Mouse (Mus musculus): ENCODE measurements around the gene Cdk17. TPM values are rescaled to one million over a fixed set of nuclear protein-coding genes. Genes with fewer than 3 reads are reported as not detected.

Cdk17 gene
- polyA plus RNA-seq, 1 experiment from 2014 or later: 45.7 TPM

- Histone ChIP-seq H3K9ac (no peak overlapping the region), H3K4me3 (no peak overlapping the region), H3K27me3 (no peaks in the 10 kb centered on the region), H3K36me3 (peaks cover 26% of the 10 kb centered on the region), H3K9me3 (no peaks in the 10 kb centered on the region), H3K27ac (replicated peaks) (no peak overlapping the region), H3K4me1 (replicated peaks) (no peaks in the 10 kb centered on the region), H3K4me2 (no peak overlapping the region)
- no peak for ATAC-seq (ENCODE audit: low FRiP score, low read depth)
- 88% methylated on average over 10 of the region's 10 CpGs for WGBS
Measured at GRCm38 (mm10) chr10:93244209-93244705, 83.6 kb downstream of the Cdk17 start.

GRCm38 (mm10) chr10:93246185-93246920, 85.7 kb downstream of the Cdk17 start:
- 99% methylated on average over 7 of the region's 7 CpGs for WGBS
- no peak overlapping the region for H3K4me2 ChIP-seq
- H3K4me1 ChIP-seq (replicated peaks): peaks cover 8% of the 10 kb centered on the region
- no peak overlapping the region for H3K4me3 ChIP-seq
- no peak overlapping the region for H3K9ac ChIP-seq
- no peaks in the 10 kb centered on the region for H3K9me3 ChIP-seq
- no peak for ATAC-seq (ENCODE audit: low FRiP score, low read depth)
- no peak overlapping the region for H3K27ac ChIP-seq (replicated peaks)
- peaks cover 14% of the 10 kb centered on the region for H3K36me3 ChIP-seq
- no peaks in the 10 kb centered on the region for H3K27me3 ChIP-seq

DNA sequence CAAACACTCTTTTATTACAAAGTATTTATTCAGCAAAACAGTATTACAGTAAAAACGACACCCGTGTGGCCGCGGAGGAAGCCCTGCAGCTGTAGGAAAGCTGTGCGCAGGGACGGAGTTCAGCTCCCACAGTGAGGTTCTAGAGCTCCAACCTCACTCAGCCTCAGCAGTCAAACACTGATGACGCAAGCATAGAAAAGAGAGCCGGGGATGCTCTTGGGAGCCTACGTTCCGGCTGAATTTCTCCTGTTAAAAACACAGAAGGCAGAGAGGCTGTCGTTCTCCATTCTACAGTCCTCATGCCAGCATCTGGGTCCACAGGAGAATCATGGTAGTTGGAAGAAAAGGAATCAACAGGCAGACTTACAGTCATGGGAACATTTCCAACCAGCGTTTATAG, 86.7 kb downstream of the Cdk17 start:
- ATAC-seq (ENCODE audit: low FRiP score, low read depth): no peak
- Histone ChIP-seq H3K36me3 (peaks cover 7% of the 10 kb centered on the region; the same call in 1 of the 2 replicates), H3K4me3 (no peak overlapping the region), H3K9me3 (no peaks in the 10 kb centered on the region), H3K27ac (replicated peaks) (no peak overlapping the region), H3K9ac (no peak overlapping the region), H3K4me1 (replicated peaks) (peaks cover 8% of the 10 kb centered on the region), H3K4me2 (no peak overlapping the region), H3K27me3 (no peaks in the 10 kb centered on the region)
- 80% methylated on average over 12 of the region's 12 CpGs for WGBS

GRCm38 (mm10) chr10:93247902-93248301, 87.2 kb downstream of the Cdk17 start:
- H3K9me3 ChIP-seq: no peaks in the 10 kb centered on the region
- H3K4me2 ChIP-seq: no peak overlapping the region
- H3K27me3 ChIP-seq: no peaks in the 10 kb centered on the region
- no peak for ATAC-seq (ENCODE audit: low FRiP score, low read depth)
- no peak overlapping the region for H3K4me3 ChIP-seq
- no peak overlapping the region for H3K27ac ChIP-seq (replicated peaks)
- H3K9ac ChIP-seq: no peak overlapping the region
- peaks cover 7% of the 10 kb centered on the region; the same call in 1 of the 2 replicates for H3K36me3 ChIP-seq
- peaks cover 8% of the 10 kb centered on the region for H3K4me1 ChIP-seq (replicated peaks)
- WGBS: 51% methylated on average over 6 of the region's 6 CpGs

GRCm38 (mm10) chr10:93248416-93248815, 87.7 kb downstream of the Cdk17 start:
- Histone ChIP-seq H3K36me3 (peaks cover 7% of the 10 kb centered on the region; the same call in 1 of the 2 replicates), H3K4me1 (replicated peaks) (peaks cover 8% of the 10 kb centered on the region), H3K4me3 (no peak overlapping the region), H3K27ac (replicated peaks) (no peak overlapping the region), H3K27me3 (no peaks in the 10 kb centered on the region), H3K9me3 (no peaks in the 10 kb centered on the region), H3K4me2 (no peak overlapping the region), H3K9ac (no peak overlapping the region)
- 70% methylated on average over 8 of the region's 8 CpGs for WGBS
- no peak for ATAC-seq (ENCODE audit: low FRiP score, low read depth)

GRCm38 (mm10) chr10:93249901-93250300, 89.2 kb downstream of the Cdk17 start:
- Histone ChIP-seq H3K9ac (no peak overlapping the region), H3K36me3 (peaks cover 7% of the 10 kb centered on the region; the same call in 1 of the 2 replicates), H3K27ac (replicated peaks) (no peak overlapping the region), H3K27me3 (no peaks in the 10 kb centered on the region), H3K4me1 (replicated peaks) (peaks cover 13% of the 10 kb centered on the region), H3K4me3 (no peak overlapping the region), H3K4me2 (no peak overlapping the region), H3K9me3 (no peaks in the 10 kb centered on the region)
- 58% methylated on average over 7 of the region's 7 CpGs for WGBS
- 0 out of 2 replicates have a peak, but pooled peaks have one; percentile 12 for ATAC-seq (ENCODE audit: low FRiP score, low read depth)

GRCm38 (mm10) chr10:93250436-93251317, 90.0 kb downstream of the Cdk17 start:
- peaks cover 7% of the 10 kb centered on the region; the same call in 1 of the 2 replicates for H3K36me3 ChIP-seq
- H3K4me1 ChIP-seq (replicated peaks): peaks cover 21% of the 10 kb centered on the region
- H3K9me3 ChIP-seq: no peaks in the 10 kb centered on the region
- no peak overlapping the region for H3K4me3 ChIP-seq
- H3K9ac ChIP-seq: no peak overlapping the region
- no peak overlapping the region for H3K4me2 ChIP-seq
- no peak for ATAC-seq (ENCODE audit: low FRiP score, low read depth)
- WGBS: 76% methylated on average over 24 of the region's 24 CpGs
- 0 out of 2 replicates have a peak overlapping the region, but pooled peaks have one; percentile 25 for H3K27ac ChIP-seq (replicated peaks)
- no peaks in the 10 kb centered on the region for H3K27me3 ChIP-seq

DNA sequence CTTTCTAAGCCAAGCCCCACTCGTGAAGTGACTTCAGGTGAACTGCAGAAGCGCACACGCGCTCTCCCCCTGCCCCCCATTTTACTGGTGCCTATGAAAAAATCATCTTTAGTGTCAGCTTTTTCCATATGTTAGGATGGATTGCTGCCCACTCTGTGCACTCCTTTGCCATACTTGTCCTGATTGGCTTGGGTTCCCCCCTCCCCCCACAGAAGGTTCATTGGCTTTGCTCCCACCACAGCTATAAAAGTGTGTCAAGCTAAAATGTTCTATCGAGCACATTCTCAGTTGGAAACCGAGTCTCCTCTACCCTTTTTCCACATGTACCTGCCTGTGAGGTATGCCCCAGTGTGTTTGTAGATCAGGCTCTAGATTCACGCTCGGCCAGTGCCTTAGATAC, 90.8 kb downstream of the Cdk17 start:
- no peak overlapping the region for H3K4me3 ChIP-seq
- H3K27me3 ChIP-seq: no peaks in the 10 kb centered on the region
- no peak overlapping the region for H3K27ac ChIP-seq (replicated peaks)
- no peak overlapping the region for H3K4me2 ChIP-seq
- H3K4me1 ChIP-seq (replicated peaks): peaks cover 25% of the 10 kb centered on the region
- ATAC-seq (ENCODE audit: low FRiP score, low read depth): no peak
- no peak overlapping the region for H3K9ac ChIP-seq
- H3K9me3 ChIP-seq: no peaks in the 10 kb centered on the region
- H3K36me3 ChIP-seq: peaks cover 7% of the 10 kb centered on the region; the same call in 1 of the 2 replicates
- WGBS: 90% methylated on average over 8 of the region's 8 CpGs

DNA sequence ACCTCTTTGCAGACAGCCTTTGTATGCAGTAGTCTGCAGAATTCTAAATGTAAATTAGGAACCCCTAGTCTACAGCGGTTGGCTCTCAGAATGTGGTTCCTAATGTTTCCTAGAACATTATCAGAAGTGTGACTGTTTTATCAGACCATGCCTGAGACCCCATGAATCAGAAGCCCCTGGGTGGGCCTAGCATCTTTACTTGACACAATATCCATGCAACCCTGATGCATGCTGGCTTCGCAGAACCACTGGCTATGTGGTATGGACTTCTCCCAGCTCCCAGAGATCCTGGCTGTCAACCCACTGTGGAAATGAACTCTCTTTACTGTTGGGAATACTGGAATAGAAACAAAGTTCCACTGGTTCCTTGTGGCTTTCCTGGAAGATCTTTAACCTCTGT, 92.0 kb downstream of the Cdk17 start:
- Histone ChIP-seq H3K9me3 (no peaks in the 10 kb centered on the region), H3K4me3 (no peak overlapping the region), H3K27me3 (no peaks in the 10 kb centered on the region), H3K4me1 (replicated peaks) (peaks cover 31% of the 10 kb centered on the region), H3K4me2 (no peak overlapping the region), H3K9ac (no peak overlapping the region), H3K36me3 (peaks cover 7% of the 10 kb centered on the region; the same call in 1 of the 2 replicates), H3K27ac (replicated peaks) (no peak overlapping the region)
- WGBS: 96% methylated on average over 2 of the region's 2 CpGs
- ATAC-seq (ENCODE audit: low FRiP score, low read depth): no peak

DNA sequence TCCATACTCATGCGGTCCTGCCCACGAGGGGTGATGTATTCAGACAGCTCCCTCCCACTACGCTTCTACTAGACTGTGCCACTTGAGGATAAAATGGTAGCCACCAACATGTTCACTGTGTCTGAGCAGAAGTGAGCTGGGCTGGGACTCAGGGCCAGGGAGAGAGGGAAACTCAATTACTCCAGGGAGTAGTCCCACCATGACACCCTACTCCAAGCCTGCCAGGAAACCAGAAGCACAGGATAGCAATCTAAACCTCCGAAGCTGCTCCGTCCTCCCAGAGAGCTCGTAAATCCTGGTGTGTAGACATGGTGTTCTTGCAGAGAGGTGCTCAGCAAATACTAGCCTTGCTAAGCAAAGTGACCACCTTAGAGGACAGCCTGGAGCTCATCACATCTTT, 92.5 kb downstream of the Cdk17 start:
- WGBS: 89% methylated on average over 6 of the region's 6 CpGs
- no peaks in the 10 kb centered on the region for H3K9me3 ChIP-seq
- no peak for ATAC-seq (ENCODE audit: low FRiP score, low read depth)
- peaks cover 31% of the 10 kb centered on the region for H3K4me1 ChIP-seq (replicated peaks)
- H3K27ac ChIP-seq (replicated peaks): no peak overlapping the region
- H3K36me3 ChIP-seq: peaks cover 7% of the 10 kb centered on the region; the same call in 1 of the 2 replicates
- no peak overlapping the region for H3K4me2 ChIP-seq
- no peak overlapping the region for H3K9ac ChIP-seq
- no peaks in the 10 kb centered on the region for H3K27me3 ChIP-seq
- H3K4me3 ChIP-seq: no peak overlapping the region

DNA sequence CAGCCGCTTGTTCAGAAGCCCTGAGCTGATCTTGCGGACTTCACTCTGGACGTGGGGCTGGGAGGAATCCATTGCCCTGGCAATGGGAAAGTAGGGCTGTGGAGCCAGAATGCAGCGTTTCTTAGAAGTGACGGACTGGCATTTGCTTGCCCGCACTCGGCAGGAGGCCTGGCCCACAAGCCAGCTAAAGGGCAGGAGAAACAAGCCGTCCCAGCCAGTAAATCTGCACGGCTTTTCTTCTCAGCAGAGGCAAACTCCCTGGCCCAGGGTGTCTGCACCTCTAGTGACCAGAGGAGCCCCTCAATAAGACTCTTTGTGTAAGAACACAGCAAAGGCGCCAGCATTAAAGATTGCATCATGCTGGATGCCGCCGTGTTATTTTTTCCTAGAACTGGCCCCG, 94.6 kb downstream of the Cdk17 start:
- peak overlapping the region; percentile 69 for H3K27ac ChIP-seq (replicated peaks)
- H3K9ac ChIP-seq: 0 out of 2 replicates have a peak overlapping the region, but pooled peaks have one; percentile 19
- 0 out of 2 replicates have a peak overlapping the region, but pooled peaks have one; percentile 7 for H3K4me2 ChIP-seq
- peaks cover 31% of the 10 kb centered on the region for H3K4me1 ChIP-seq (replicated peaks)
- H3K4me3 ChIP-seq: no peak overlapping the region
- peak; percentile 66 for ATAC-seq (ENCODE audit: low FRiP score, low read depth)
- H3K27me3 ChIP-seq: no peaks in the 10 kb centered on the region
- H3K36me3 ChIP-seq: no peaks in the 10 kb centered on the region
- H3K9me3 ChIP-seq: no peaks in the 10 kb centered on the region
- WGBS: 19% methylated on average over 13 of the region's 13 CpGs

DNA sequence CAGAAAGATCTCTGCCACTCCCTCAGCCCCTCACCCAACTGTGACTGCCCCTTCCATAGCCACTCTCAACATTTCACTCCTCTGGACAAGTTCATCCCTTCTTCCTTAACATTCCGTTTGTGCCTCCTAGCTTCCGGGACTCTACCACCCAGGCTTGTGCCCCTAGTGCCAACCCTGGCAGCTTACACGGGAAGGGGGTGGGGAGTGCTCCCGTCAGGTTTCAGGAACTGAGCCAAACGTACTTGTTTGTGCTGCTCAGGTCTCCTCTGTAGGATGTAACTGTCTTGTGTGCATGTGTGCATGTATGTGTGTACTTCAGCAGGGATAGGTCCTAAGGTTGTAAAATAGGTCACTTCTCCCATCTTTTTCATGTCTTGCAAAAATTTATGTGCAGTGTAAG, 99.2 kb downstream of the Cdk17 start:
- H3K27ac ChIP-seq (replicated peaks): no peak overlapping the region
- peaks cover 62% of the 10 kb centered on the region for H3K4me1 ChIP-seq (replicated peaks)
- WGBS: 63% methylated on average over 5 of the region's 5 CpGs
- no peak overlapping the region for H3K9ac ChIP-seq
- H3K4me2 ChIP-seq: no peak overlapping the region
- no peak overlapping the region for H3K4me3 ChIP-seq
- H3K36me3 ChIP-seq: no peaks in the 10 kb centered on the region
- ATAC-seq (ENCODE audit: low FRiP score, low read depth): no peak
- no peaks in the 10 kb centered on the region for H3K9me3 ChIP-seq
- no peaks in the 10 kb centered on the region for H3K27me3 ChIP-seq

All from hindbrain, embryonic 15.5 days (tissue).